Mouse (Mus musculus): ENCODE data around the gene Ncoa5. TPM values are rescaled to one million over a fixed set of nuclear protein-coding genes. Genes with fewer than 3 reads are reported as not detected.

Ncoa5 gene
- polyA plus RNA-seq, 1 experiment from 2014 or later, result 48.7 TPM

DNA sequence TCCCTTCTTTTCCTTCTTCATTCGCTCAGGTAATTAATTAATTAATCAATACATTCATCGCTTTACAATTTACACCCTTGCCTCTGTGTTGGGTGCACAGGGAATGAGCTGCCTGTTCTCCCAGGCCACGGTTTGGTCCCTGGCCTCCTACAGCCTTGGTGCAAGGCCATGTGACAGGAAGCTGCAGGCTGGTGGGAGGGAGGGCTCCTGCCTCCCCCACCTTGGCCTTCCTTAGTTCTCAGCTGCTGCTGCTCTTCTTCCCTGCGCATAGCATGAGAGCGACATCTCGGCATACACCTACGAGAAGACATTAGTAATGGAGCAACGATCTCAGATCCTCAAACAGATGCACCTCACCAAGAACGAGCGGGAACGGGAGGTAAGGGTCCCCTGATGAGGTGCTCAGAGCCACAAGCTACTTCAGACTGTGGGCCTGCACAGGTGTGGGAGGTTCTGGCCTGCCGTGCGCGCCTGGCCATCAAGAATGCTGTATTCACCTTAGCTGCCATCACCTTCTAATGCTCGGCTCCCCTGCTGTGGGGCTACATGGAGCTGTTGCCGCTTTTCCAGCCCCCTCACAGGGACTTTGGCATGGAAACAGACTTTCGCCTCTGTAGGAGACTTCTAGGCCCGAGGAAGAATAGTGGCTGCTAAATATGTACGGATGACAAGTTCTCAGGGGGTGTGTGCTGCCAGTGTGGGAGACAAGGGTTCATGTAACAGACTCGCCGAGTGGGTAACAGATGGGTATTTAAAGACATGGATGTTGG lies 39.8 kb downstream of the Ncoa5 start:
- Histone ChIP-seq H3K9me3 (ENCODE audit: control insufficient read depth, low read length) (no peaks in the 10 kb centered on the region), H3K36me3 (ENCODE audit: control insufficient read depth, insufficient read depth, low read length) (peaks cover 12% of the 10 kb centered on the region), H3K9ac (ENCODE audit: low read depth, low read length) (no peak overlapping the region), H3K27me3 (replicated peaks; ENCODE audit: control insufficient read depth, insufficient read depth, low read length) (peaks cover 42% of the 10 kb centered on the region), H3K4me2 (ENCODE audit: low read depth, low read length) (no peak overlapping the region), H3K27ac (replicated peaks; ENCODE audit: low read depth, low read length) (no peak overlapping the region), H3K4me1 (ENCODE audit: control insufficient read depth, insufficient read depth, low read length) (peaks cover 6% of the 10 kb centered on the region; the same call in 1 of the 2 replicates), H3K4me3 (ENCODE audit: low read depth, low read length) (no peak overlapping the region)
- ATAC-seq (ENCODE audit: low read depth) (no peak), DNase-seq (ENCODE audit: low spot score) (no peak)
- 57% methylated on average over 21 of the region's 21 CpGs for WGBS

DNA sequence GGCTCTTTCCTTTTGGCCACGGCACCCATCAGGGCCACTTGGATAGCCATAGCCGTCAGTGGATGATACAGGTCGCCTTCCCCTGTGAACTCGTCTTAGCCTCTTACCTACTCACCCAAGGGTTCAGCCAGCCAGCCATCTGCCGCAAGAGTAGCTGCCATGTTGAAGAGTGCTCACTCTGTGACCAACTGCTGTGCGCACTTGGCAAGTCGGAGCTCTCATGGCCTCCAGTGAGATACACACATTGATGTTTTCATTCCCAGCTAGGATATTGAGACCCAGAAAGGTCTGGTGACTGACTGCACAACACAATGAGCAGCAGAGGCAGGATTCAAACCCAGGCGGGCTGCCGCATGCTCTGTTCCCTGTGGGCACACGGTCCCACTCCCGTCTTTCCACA lies 40.5 kb downstream of the Ncoa5 start:
- ATAC-seq (ENCODE audit: low read depth) (no peak), DNase-seq (ENCODE audit: low spot score) (no peak)
- H3K4me2 ChIP-seq (ENCODE audit: low read depth, low read length), result no peak overlapping the region
- H3K27ac ChIP-seq (replicated peaks; ENCODE audit: low read depth, low read length), result no peak overlapping the region
- no peak overlapping the region for H3K4me3 ChIP-seq (ENCODE audit: low read depth, low read length)
- peaks cover 41% of the 10 kb centered on the region for H3K27me3 ChIP-seq (replicated peaks; ENCODE audit: control insufficient read depth, insufficient read depth, low read length)
- no peaks in the 10 kb centered on the region for H3K9me3 ChIP-seq (ENCODE audit: control insufficient read depth, low read length)
- no peak overlapping the region for H3K9ac ChIP-seq (ENCODE audit: low read depth, low read length)
- H3K36me3 ChIP-seq (ENCODE audit: control insufficient read depth, insufficient read depth, low read length), result peaks cover 5% of the 10 kb centered on the region
- H3K4me1 ChIP-seq (ENCODE audit: control insufficient read depth, insufficient read depth, low read length), result peaks cover 6% of the 10 kb centered on the region; the same call in 1 of the 2 replicates
- 85% methylated on average over 11 of the region's 11 CpGs for WGBS

DNA sequence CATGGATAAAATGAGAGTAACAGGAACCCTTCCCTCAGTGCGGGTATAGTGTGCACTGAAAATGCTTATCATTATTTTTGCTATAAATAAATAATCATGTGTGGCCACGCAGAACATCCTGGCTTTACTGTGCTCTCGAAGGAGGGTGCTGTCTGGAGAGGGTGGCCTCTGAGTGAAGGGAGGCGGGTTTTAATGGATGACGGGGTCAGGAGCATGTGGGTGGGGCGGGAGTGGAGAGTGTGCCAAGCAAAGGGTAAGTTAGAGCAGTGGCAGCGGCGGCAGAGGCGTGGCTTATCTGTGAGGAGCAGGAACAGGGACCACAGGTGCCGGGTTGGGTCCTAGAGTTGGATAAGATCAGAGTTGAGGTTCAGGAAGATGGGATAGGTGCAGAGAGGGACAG lies 42.9 kb downstream of the Ncoa5 start:
- Histone ChIP-seq H3K4me1 (ENCODE audit: control insufficient read depth, insufficient read depth, low read length) (no peaks in the 10 kb centered on the region), H3K4me3 (ENCODE audit: low read depth, low read length) (no peak overlapping the region), H3K4me2 (ENCODE audit: low read depth, low read length) (no peak overlapping the region), H3K36me3 (ENCODE audit: control insufficient read depth, insufficient read depth, low read length) (no peaks in the 10 kb centered on the region), H3K27ac (replicated peaks; ENCODE audit: low read depth, low read length) (no peak overlapping the region), H3K9me3 (ENCODE audit: control insufficient read depth, low read length) (no peaks in the 10 kb centered on the region), H3K9ac (ENCODE audit: low read depth, low read length) (no peak overlapping the region), H3K27me3 (replicated peaks; ENCODE audit: control insufficient read depth, insufficient read depth, low read length) (peaks cover 17% of the 10 kb centered on the region)
- WGBS, result 43% methylated on average over 10 of the region's 10 CpGs
- DNase-seq (ENCODE audit: low spot score) (no peak), ATAC-seq (ENCODE audit: low read depth) (no peak)

DNA sequence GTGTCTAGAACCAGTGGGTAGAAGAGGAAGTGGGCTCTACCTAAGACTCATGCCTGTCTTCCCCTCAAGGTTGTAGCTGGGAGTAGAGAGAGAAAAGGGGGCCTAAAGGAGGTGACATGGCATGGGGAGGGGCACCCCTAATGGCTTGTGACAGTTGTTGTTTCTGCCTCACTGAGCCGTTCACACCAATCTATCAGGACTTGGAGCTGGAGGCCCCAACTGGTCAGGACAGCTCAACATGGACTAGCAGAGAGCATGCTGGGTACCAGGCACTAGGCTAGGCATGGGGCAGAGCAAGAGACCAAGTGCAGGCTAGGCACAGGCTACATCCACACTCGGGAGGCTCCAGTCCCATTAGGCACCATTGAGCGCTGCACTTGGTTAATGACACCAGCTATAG lies 43.6 kb downstream of the Ncoa5 start:
- Histone ChIP-seq H3K9ac (ENCODE audit: low read depth, low read length) (no peak overlapping the region), H3K4me2 (ENCODE audit: low read depth, low read length) (no peak overlapping the region), H3K4me1 (ENCODE audit: control insufficient read depth, insufficient read depth, low read length) (no peaks in the 10 kb centered on the region), H3K9me3 (ENCODE audit: control insufficient read depth, low read length) (no peaks in the 10 kb centered on the region), H3K4me3 (ENCODE audit: low read depth, low read length) (no peak overlapping the region), H3K27me3 (replicated peaks; ENCODE audit: control insufficient read depth, insufficient read depth, low read length) (peaks cover 10% of the 10 kb centered on the region), H3K36me3 (ENCODE audit: control insufficient read depth, insufficient read depth, low read length) (no peaks in the 10 kb centered on the region), H3K27ac (replicated peaks; ENCODE audit: low read depth, low read length) (no peak overlapping the region)
- WGBS, result 79% methylated on average over 2 of the region's 3 CpGs
- no peak for DNase-seq (ENCODE audit: low spot score)
- ATAC-seq (ENCODE audit: low read depth), result no peak

DNA sequence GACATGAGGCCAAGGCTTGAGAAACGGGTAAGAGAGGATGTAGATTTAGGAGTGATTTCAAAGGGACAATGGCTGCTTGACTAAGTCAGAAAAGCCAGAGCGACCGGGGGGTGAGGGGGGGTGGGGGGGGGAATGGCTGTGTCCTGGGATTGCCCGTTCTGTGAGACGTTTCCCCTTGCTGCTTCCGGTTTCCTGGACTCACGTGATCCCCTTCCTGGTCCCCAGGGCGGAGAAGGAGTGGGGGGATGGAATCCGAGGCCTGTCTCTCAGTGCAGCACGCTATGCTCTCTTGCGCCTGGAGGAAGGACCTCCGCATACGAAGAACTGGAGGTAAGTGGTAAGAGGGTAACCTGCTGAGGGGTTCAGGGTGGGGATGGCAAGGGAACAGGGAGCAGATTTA lies 45.9 kb downstream of the Ncoa5 start:
- ATAC-seq (ENCODE audit: low read depth) (no peak), DNase-seq (ENCODE audit: low spot score) (no peak)
- H3K9me3 ChIP-seq (ENCODE audit: control insufficient read depth, low read length), result no peaks in the 10 kb centered on the region
- H3K27me3 ChIP-seq (replicated peaks; ENCODE audit: control insufficient read depth, insufficient read depth, low read length), result no peaks in the 10 kb centered on the region
- H3K36me3 ChIP-seq (ENCODE audit: control insufficient read depth, insufficient read depth, low read length), result no peaks in the 10 kb centered on the region
- H3K4me2 ChIP-seq (ENCODE audit: low read depth, low read length), result no peak overlapping the region
- 37% methylated on average over 13 of the region's 13 CpGs for WGBS
- no peak overlapping the region for H3K4me3 ChIP-seq (ENCODE audit: low read depth, low read length)
- no peak overlapping the region for H3K9ac ChIP-seq (ENCODE audit: low read depth, low read length)
- no peaks in the 10 kb centered on the region for H3K4me1 ChIP-seq (ENCODE audit: control insufficient read depth, insufficient read depth, low read length)
- H3K27ac ChIP-seq (replicated peaks; ENCODE audit: low read depth, low read length), result no peak overlapping the region

DNA sequence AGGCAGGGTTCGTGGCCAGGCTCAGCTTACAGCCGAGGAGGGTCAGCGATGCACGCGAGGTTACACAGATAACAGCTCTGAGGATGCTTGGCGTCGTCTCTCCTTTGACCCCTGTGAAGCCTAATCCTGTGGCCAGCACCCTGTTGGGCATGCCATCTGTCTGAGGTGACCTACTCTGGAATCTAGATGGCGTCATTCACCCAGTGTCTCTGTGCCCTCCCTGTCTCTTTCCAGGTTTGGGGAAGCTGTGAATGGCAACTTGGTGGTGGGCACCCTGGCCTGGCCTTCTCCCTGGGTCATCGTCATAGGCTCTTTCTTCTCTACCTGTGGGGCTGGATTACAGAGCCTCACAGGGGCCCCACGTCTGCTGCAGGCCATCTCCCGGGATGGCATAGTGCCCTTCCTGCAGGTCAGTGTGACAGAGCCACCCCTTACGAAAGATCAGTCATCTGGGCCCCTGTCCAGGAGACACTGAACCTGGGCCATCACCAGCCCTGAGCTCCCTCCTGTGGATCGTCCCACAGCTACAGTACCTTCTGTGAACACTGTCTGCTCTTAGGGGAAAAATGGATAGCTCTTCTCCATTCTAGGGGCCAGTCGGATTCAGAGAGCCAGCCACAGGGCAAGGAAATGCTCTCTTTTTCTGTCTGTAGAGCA lies 48.2 kb downstream of the Ncoa5 start:
- 76% methylated on average over 14 of the region's 14 CpGs for WGBS
- no peak overlapping the region for H3K4me3 ChIP-seq (ENCODE audit: low read depth, low read length)
- ATAC-seq (ENCODE audit: low read depth), result no peak
- no peak overlapping the region for H3K27ac ChIP-seq (replicated peaks; ENCODE audit: low read depth, low read length)
- no peak overlapping the region for H3K9ac ChIP-seq (ENCODE audit: low read depth, low read length)
- H3K4me2 ChIP-seq (ENCODE audit: low read depth, low read length), result no peak overlapping the region
- DNase-seq (ENCODE audit: low spot score), result no peak
- H3K4me1 ChIP-seq (ENCODE audit: control insufficient read depth, insufficient read depth, low read length), result no peaks in the 10 kb centered on the region
- no peaks in the 10 kb centered on the region for H3K36me3 ChIP-seq (ENCODE audit: control insufficient read depth, insufficient read depth, low read length)
- H3K27me3 ChIP-seq (replicated peaks; ENCODE audit: control insufficient read depth, insufficient read depth, low read length), result no peaks in the 10 kb centered on the region
- no peaks in the 10 kb centered on the region for H3K9me3 ChIP-seq (ENCODE audit: control insufficient read depth, low read length)

DNA sequence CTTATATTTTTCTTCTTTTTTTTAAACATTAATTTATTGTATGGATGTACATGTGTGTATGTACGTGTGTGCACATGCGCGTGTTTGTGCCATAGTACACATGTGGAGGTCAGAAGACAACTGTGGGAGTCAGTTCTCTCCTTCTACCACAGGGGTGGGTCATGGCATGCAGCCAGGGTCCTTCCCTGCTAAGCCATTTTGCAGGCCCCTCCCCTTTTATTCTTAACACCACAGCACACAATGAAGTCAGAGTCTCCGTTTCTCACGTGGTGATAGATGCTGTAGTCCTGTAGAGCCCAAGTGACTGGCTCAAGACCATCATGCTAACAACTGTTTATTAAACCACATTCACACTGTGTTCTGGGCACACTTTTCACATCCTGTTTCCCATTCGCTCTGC lies 48.7 kb downstream of the Ncoa5 start:
- ATAC-seq (ENCODE audit: low read depth) (no peak), DNase-seq (ENCODE audit: low spot score) (no peak)
- 81% methylated on average over 6 of the region's 6 CpGs for WGBS

DNA sequence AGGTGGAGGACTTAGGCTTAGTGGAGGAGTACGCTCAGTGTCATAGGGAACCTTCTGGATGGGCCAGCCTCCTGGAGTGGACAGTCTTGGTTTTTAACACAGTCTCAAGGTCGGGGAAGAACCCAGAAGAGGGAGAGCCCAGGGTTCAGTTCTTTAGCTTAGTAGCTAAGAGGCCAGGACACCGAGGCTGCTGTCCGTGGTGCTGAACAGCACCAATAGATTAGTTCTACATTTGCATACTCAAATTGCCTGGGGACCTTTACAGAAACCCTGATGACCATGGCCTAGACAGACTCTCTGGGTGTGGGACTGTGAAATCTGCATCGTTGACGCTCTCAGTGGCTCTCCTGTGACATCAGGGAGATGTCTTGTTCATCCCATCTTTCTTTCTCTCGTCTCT lies 54.9 kb downstream of the Ncoa5 start:
- Histone ChIP-seq H3K9ac (ENCODE audit: low read depth, low read length) (no peak overlapping the region), H3K9me3 (ENCODE audit: control insufficient read depth, low read length) (no peaks in the 10 kb centered on the region), H3K4me3 (ENCODE audit: low read depth, low read length) (no peak overlapping the region), H3K4me1 (ENCODE audit: control insufficient read depth, insufficient read depth, low read length) (no peaks in the 10 kb centered on the region), H3K27ac (replicated peaks; ENCODE audit: low read depth, low read length) (no peak overlapping the region), H3K27me3 (replicated peaks; ENCODE audit: control insufficient read depth, insufficient read depth, low read length) (no peaks in the 10 kb centered on the region), H3K4me2 (ENCODE audit: low read depth, low read length) (no peak overlapping the region), H3K36me3 (ENCODE audit: control insufficient read depth, insufficient read depth, low read length) (no peaks in the 10 kb centered on the region)
- DNase-seq (ENCODE audit: low spot score) (peak; percentile 85), ATAC-seq (ENCODE audit: low read depth) (no peak)
- 20% methylated on average over 7 of the region's 7 CpGs for WGBS

More for the DNA sequence above, 48.7 kb downstream of the Ncoa5 start:
- no peak overlapping the region for H3K27ac ChIP-seq (replicated peaks; ENCODE audit: low read depth, low read length)
- no peaks in the 10 kb centered on the region for H3K27me3 ChIP-seq (replicated peaks; ENCODE audit: control insufficient read depth, insufficient read depth, low read length)
- no peaks in the 10 kb centered on the region for H3K9me3 ChIP-seq (ENCODE audit: control insufficient read depth, low read length)
- H3K4me1 ChIP-seq (ENCODE audit: control insufficient read depth, insufficient read depth, low read length), result no peaks in the 10 kb centered on the region
- H3K9ac ChIP-seq (ENCODE audit: low read depth, low read length), result no peak overlapping the region
- no peak overlapping the region for H3K4me2 ChIP-seq (ENCODE audit: low read depth, low read length)
- H3K4me3 ChIP-seq (ENCODE audit: low read depth, low read length), result no peak overlapping the region
- no peaks in the 10 kb centered on the region for H3K36me3 ChIP-seq (ENCODE audit: control insufficient read depth, insufficient read depth, low read length)

DNA sequence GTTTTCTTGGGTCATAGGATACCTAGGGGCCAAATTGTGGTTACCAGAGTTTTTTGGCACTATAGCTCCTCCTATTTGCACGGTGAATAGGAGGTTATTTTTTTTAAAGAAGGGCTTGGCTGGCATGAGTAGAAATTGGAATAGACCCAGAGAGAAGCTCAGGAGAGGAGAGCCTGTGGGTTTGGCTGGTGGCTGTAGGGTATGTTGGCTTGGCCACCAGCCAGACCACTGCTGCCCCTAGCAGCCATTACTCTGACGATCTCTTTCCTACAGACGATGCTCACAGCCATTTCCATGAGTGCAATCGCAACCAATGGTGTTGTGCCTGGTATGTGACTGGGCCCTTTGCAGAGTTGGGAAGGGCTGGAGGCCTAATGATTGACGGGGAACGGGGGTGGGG lies 59.1 kb downstream of the Ncoa5 start:
- no peak overlapping the region for H3K4me3 ChIP-seq (ENCODE audit: low read depth, low read length)
- peaks cover 25% of the 10 kb centered on the region for H3K27me3 ChIP-seq (replicated peaks; ENCODE audit: control insufficient read depth, insufficient read depth, low read length)
- no peaks in the 10 kb centered on the region for H3K36me3 ChIP-seq (ENCODE audit: control insufficient read depth, insufficient read depth, low read length)
- no peaks in the 10 kb centered on the region for H3K9me3 ChIP-seq (ENCODE audit: control insufficient read depth, low read length)
- 73% methylated on average over 6 of the region's 6 CpGs for WGBS
- DNase-seq (ENCODE audit: low spot score) (no peak), ATAC-seq (ENCODE audit: low read depth) (no peak)
- no peak overlapping the region for H3K4me2 ChIP-seq (ENCODE audit: low read depth, low read length)
- 0 out of 2 replicates have a peak, but pooled peaks cover 6% of the 10 kb centered on the region for H3K4me1 ChIP-seq (ENCODE audit: control insufficient read depth, insufficient read depth, low read length)
- no peak overlapping the region for H3K27ac ChIP-seq (replicated peaks; ENCODE audit: low read depth, low read length)
- no peak overlapping the region for H3K9ac ChIP-seq (ENCODE audit: low read depth, low read length)
